Mouse (Mus musculus) CD4-positive, CD25-positive, alpha-beta regulatory T cell, adult 2 months (primary cell): ENCODE data around the gene Phf19.
A peak's percentile ranks its signal among the peaks of the same experiment; 100 is the strongest.

Experiments used
- DNase-seq: peaks from one replicate; pipeline ENCODE4 v3.0.0-alpha.2; 2012; ENCODE audit warnings: low read depth, low spot score

The Phf19 gene

DNA sequence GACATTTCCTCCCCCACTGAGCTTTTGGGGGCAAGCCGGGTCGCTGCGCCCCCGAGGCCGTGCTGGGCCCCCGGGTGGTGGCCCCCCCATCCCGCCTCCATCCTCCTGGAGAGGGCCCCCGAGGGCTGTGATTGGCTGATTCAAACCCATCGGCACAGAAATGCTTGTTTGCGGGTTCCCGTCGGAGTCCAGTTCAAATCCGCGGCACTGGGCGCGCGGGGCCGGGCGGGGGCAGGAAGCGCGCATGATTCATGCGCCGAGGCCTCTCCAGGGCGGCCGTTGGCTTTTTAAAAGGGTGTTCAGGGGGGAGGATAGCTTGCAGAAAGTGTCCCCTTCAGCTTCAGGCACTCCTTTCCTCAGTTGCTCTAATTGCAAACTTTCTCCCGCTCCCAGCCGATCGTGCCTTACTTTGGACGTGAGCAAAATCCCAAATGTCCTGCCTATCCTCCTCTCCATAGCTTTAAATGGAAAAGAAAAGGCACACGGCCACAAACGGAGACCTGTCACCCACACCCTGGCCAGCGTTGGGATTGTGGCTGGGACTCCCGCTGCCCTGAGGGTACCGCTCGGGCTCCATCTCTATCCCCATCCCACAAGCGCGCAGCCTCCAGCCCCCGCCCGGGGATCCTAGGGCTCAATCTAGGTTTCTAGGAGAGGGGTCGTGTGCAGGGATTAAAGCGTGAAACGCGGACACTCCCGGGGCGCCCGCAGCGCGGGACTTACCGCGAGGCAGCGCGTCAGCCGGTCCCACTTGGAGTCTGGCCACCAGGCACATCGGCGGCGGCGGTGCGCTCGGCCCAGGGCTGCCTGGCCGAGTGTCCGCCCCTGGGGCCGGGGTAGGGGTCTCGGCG lies at the start of gene Phf19:
TSS of gene Phf19 (minus strand) at position 809 of the 851 bp plus-strand sequence.
- peak; percentile 66 for DNase-seq

DNA sequence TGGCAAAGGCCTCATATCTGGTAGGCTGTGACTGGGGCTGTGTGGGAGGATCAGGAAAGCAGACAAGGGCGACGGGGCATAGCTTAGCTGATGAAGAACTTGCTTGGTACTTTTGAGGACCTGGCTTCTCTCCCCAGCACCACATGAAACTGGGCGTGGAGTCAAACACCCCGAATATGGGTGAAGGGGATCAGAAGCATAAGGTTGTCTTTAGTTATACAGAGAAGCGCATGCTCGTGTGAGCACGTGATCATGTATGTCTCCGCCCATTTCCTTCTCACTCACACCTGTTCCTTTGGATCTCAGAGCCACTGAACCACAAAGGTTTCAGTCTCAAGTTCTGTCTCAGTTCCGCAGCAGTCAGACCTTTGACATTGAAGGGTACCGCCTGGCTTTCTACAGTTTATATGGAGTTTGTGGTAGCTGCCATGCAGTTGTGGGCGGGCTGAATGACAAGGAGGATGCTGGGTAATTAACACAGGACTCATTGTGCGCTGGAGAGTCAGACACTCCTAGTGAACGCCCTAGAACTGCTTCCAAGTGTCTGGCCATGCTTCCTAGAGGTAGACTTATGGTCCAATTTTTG lies 49.6 kb upstream of the Phf19 start:
- DNase-seq = peak; percentile 94

- peak; percentile 88 for DNase-seq
Measured at GRCm38 (mm10) chr2:34962893-34963292, 49.1 kb upstream of the Phf19 start.

DNA sequence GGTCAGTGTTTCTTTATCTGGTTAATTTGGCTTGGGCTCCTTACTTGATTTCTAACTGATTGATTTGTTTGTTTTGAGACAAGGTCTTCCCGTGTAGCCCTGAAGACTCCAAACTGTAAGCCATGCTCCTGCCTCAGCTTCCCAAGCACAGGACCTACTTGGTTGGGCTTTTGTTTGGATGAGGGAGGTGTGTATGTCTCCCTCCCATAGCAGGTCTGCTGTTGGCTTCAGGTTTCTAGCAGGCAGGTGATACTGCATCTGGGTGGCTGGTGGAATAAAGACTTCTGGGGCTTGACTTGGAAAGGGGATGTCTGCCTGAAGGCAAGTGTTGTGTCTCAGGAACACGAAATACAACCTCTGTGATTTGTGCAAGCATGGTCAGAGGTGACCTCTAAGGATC lies 48.4 kb upstream of the Phf19 start:
- peak; percentile 55 for DNase-seq

GRCm38 (mm10) chr2:34961481-34962036 lies 47.7 kb upstream of the Phf19 start, which contains the start of gene Traf1:
Gene Traf1 (minus strand): TSS chr2:34961772.
- peak; percentile 78 for DNase-seq

DNA sequence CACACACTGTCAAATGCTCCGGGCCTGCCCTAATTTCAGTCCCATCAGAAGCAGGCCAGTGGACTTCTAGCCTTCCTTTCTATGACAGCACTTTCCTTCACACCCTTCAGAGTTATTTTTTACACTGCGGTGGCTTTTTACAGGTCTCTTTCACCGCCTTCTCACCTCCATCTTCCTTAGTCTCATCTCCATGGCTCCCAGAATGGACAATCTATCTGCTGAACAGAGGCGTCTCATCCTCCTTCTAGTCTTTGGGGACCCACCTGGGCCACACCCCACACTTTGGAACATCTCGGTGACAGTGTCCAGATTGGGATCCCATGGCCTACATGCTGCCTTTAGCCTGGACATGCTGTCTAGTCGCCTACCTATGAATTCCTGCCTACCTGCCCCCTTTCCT lies 47.1 kb upstream of the Phf19 start:
- DNase-seq = no peak

GRCm38 (mm10) chr2:34960466-34960865 lies 46.6 kb upstream of the Phf19 start:
- DNase-seq = peak; percentile 59

- peak; percentile 64 for DNase-seq
Measured at GRCm38 (mm10) chr2:34958582-34958981, 44.8 kb upstream of the Phf19 start.

GRCm38 (mm10) chr2:34958036-34958435 lies 44.2 kb upstream of the Phf19 start:
- peak; percentile 84 for DNase-seq

GRCm38 (mm10) chr2:34957405-34957804 lies 43.6 kb upstream of the Phf19 start:
- no peak for DNase-seq

GRCm38 (mm10) chr2:34956941-34957340 lies 43.1 kb upstream of the Phf19 start:
- DNase-seq = no peak

DNA sequence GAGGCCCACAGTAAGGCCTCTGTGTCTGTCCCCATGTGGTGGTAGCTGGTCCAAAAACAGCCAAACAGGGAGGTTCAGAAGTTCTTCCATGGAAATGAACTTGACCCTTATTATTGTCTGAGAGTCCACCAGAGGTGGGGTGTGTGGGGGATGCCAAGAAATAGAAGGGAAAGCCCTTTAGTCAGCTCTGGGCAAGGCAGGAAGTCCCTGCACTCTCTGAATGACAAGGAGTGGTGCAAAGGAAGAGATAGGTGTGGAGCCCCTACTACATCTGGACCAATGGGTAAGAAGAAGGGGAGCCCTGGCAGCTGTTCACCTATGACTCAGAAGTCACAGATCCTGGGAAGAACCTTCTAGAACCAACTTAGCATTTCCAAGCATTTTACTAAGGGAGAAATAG lies 40.5 kb upstream of the Phf19 start:
- DNase-seq = no peak

DNA sequence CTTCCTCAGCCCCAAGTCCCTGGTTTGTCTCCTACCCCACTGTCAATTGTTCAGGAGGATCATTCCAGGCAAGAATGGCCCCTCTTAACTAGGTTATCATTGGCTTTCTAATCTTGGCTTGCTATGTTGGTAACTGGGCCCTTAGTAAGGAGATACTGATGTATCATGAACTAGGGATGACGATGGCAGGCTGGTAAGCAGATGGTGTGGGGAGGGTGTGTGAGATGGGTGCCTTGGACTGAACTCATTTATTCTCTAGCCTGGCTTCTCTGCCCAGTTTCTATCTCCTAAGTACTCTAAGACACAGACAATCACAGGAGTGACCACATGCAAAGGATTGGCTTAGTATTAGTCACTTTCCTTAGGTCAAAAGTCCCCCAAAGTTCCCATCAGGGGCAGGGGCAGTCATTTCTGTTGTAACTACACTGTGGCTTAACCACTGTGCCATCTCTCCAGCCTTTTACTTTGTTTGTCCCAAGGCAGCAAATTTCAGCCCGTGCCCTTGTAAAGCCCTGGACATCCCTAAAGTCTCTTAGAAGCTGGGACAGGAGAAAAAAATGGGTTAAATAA lies 39.8 kb upstream of the Phf19 start:
- no peak for DNase-seq

DNA sequence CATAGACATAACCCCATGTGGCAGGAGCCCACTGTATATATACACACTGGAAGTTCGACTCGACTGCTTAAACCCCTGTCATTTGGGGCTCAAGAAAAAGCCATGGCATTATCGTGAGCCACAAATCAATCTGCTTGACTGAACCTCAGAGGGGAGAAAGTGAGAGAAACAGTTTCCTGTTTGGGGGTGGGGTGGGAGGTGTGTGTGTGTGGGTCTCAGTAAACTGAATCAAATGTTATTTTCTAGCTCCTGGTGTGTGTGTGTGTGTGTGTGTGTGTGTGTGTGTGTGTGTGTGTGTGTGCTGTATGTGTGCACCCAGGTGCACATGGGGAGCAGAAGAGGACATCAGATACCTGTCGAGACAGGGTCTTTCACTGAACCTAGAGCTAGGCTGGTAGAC lies 39.2 kb upstream of the Phf19 start:
- DNase-seq = peak; percentile 57

GRCm38 (mm10) chr2:34951469-34951868 lies 37.6 kb upstream of the Phf19 start:
- DNase-seq = no peak

DNA sequence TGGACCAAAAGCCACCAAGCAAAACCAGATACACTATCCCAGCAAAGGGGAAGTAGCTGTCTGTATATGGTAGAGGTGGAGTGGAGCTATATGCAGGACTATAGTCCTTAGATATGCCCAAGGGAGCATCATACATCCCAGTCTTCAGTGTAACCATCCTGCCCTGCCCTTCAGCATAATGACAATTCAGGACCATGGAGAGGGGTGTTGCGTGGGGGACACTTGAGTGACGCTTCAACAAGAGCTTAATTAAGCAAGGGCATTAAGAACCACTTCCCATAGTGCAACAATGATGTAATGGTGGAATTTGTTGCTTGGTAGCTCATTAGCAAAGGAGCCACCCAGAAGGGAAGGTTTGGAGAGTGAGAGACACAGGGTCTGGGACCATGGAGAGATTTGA lies 34.8 kb upstream of the Phf19 start:
- DNase-seq = no peak

DNA sequence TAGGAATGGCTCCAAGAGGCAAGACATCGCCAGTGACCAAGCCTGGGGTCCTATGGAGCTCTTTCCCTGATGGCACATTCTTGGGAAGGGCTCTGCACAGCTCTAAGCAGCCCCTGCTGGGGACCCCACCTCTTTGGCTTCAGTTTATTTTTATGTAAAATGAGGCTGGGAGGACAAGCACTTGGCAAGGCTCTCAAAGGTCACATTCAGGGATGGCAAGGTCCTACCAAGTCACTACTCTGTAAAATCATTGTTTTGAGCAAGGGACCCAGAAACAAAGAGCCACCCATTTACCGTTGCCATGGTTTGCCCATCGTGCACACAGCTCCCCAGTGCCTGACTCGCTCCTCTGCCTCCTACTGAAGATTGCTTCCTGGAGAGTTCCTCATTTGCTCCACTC lies 32.2 kb upstream of the Phf19 start:
- DNase-seq = no peak

DNA sequence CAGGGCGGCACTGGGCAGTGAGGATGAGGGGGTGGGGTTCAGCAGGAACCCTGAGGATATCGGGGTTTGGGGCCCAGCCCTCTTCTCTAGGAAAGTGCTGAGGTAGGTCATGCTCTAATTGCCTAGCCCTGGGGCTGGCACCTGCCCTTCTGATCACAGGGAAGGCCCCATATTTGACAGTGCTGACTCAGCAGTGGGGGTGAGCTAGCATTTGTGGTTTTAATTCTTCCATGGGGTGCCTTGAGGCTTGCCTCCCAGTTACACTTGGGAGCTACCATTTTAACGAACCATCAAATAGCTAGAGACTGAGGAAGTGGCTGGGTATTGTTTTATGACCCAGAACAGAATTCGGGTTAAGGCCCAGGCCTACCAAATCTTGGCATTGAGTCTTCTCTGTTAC lies 31.8 kb upstream of the Phf19 start:
- DNase-seq = no peak

DNA sequence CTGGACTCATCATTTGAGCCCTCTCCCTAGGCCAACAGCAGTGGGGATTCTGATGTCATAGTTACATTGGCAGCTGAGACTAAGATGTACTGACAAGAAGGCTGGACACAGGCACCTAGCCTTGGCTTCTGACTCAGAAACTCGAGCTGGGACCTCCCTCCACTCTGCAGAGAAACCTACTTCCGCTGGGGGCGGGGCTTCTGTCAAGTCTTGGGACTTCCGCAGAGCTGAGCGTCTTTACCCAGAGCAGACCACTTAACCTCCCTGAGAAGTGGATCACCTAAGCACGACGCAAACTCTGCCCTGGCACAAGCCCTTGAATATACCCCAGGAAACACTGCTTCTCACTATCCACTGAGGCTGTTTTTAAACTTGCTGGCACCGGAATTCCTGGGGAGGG lies 30.9 kb upstream of the Phf19 start:
- peak; percentile 86 for DNase-seq

- no peak for DNase-seq
Measured at GRCm38 (mm10) chr2:34943556-34944120, 29.8 kb upstream of the Phf19 start.

- no peak for DNase-seq
Measured at GRCm38 (mm10) chr2:34941061-34941675, 27.3 kb upstream of the Phf19 start.

GRCm38 (mm10) chr2:34940246-34940645 lies 26.4 kb upstream of the Phf19 start:
- DNase-seq = no peak
